Mouse (Mus musculus) layer of hippocampus, postnatal 25 days (tissue): ENCODE data around the gene Fam81a. TPM values are rescaled to one million over a fixed set of nuclear protein-coding genes. Genes with fewer than 3 reads are reported as not detected.
A peak's percentile ranks its signal among the peaks of the same experiment; 100 is the strongest.

ENCODE experiments used
- DNase-seq, 2 experiments: peaks; one replicate each; pipeline ENCODE4 v3.0.0; 2022; ENCODE audit warnings: mixed read lengths in 2 of 2, low spot score in 1 of 2; ENCODE audit errors: extremely low spot score in 1 of 2
- total RNA-seq, 2 experiments: library from RNA; stranded (reverse); gene quantifications; 2 replicates each; pipeline ENCODE4 v1.2.3; 2021

Gene Fam81a
- total RNA-seq, 2 experiments from 2014 or later: 99.7 to 101 TPM

DNA sequence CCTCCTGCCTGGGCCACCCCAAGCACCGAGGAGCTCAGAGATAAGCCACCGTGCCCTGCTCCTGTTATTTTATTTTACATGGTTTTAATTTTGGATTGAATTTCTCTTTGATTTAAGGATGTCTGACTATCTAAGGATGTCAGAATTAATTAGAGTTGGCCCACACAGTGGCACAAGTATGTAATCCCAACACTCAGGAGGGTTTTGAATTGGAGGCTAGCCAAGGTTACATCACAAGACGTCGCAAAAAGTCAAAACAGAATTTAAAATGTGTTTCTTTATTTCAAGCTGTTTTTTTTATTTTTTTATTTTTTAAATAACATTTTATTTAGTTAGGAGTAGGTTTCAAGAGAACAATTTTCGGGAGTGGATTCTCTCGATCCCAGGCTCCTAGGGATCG lies 31.5 kb downstream of the Fam81a start:
- no peak for DNase-seq

DNA sequence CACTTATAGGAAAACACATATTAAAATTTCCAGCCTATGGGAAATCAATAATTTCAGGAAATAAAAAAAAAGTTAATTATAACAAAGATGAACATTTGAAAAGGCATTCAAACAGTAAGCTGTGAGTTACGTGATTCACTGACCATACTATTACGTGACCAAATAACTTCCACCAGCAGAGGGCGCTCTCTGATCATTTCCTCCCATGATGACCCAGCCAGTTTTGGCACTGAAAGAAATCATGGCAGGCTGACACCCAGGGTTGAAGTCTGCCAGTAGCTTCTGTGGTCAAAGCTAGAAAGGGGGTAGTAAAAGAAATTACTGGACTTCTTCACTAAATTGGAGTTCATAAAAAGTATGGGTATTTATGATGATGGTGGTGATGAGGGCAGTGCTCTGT lies 33.1 kb downstream of the Fam81a start:
- DNase-seq: peak; percentile 84 to 97

DNA sequence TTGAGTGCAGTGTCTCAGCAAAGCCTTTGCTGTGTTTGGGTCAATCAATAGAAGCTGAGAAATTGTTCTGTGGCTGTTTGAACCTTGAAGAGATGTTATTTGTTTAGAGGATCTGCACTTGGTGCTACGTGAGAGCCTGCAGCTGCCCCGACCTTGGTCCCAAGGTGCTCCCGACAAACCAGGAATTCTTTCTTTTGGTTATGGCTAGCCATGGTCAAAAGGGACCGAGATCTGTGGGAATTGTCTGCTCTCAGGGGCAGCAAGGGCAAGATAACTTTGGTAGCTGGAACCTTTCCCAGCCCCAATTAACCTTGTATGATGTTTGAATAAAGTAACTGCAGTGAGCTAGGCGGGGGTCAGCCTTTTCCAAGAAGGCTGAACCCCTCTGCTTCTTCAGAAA lies 34.2 kb downstream of the Fam81a start:
- no peak for DNase-seq

DNA sequence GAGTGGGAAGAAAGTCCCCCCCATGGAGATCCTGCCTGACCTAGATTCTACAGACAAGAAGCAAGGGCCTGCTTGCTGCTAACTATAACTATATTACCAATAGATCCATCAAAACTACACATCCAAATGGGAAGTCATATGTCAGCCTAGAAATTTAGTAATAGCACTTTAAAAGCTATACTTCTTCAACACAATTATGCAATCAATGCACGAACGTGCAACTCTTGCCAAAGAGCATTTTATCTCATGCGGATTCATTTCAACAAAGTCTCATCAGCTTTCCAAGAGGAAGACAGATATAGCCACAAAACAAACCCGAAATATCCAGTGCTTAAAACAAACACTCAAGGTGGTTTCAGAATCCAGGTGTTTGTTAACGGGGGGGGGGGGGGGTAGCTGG lies 36.8 kb downstream of the Fam81a start:
- DNase-seq: no peak

DNA sequence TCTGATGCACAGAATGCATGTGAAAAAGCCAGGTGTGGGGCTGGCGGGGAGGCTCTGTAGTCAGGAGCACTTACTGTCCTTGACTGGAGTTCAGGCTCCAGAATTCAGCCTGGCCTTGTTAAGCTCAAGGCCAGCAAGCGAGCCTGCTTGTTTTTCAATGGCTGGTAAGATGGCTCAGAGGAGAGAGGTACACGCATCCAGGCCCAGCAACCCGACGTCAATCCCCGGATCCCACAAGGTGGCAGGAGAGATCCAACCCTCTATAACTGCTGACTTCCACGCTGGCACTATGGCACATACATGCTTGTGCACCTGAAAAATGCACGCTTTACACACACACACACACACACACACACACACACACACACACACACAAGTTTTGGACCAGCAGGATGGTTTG lies 39.3 kb downstream of the Fam81a start:
- no peak for DNase-seq

DNA sequence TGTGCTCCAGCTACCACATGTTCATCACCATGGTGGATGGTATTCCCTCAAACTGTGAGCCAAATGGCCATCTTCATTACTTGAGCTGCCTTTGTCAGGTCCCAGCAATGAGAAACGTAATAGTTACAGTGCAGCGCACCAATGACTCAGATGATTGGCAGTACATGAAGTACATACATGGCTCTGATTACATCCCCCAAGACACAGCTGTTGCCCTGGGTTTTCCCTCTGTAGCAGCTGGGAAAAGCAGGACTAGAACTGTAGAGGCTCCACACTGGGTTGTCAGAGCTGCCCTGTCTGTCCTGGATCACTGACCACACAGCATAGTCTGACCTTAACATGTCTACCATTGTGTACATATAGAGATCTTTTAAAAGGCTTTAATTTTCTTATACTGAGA lies 44.8 kb downstream of the Fam81a start:
- no peak for DNase-seq

DNA sequence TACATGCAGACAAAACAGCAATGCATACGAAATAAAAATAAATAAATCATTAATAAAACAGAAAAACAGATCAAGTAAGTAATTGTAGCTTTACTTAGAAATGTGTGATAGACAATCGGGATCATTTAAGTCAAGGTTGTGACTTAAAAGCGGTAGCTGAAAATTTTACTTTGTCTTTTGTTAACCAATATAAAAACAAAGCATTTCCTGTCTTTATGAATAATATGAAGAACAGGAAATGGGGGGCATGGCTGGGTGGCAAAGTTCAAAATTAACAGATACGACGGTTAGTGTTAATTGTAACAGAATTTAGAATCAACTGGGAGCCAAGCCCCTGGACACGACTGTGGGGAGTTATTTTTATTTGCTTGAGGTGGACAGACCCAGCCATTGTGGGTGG lies 47.3 kb downstream of the Fam81a start:
- DNase-seq: no peak

DNA sequence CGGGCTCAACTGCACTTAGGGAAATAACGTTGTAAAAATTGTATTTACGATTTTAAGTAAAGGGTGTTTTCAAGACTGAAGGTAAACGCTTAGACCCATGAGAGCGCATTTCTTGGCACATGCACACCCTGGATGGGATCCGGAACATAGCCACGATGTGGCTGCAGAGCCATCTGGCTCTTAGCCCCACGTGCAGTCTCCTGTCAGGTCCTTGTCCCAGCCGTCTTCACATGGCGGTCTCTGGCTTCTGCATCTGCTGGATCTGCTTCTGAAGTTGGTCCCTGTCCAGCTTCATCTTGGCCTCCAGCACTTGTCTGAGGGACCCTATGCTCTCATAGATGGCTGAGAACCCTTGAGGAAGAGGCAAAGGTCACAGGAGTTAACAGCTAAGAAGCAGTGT lies 51.8 kb downstream of the Fam81a start:
- DNase-seq: no peak

DNA sequence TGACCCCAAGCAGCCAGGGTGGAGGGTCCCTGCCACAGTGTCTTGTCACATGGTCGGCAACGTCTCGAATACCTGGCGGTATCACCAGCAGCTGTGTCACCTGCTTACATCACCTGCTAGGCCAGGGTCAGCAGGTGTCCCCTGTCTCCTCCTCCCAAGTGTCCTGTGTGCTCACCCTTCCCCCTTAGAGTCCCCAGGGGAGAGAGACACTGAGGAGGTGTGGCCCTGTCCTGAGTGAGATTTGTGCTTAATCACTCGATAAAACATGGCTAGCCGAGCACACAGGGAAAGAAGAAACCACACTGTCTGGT lies 53.6 kb downstream of the Fam81a start:
- DNase-seq: no peak

DNA sequence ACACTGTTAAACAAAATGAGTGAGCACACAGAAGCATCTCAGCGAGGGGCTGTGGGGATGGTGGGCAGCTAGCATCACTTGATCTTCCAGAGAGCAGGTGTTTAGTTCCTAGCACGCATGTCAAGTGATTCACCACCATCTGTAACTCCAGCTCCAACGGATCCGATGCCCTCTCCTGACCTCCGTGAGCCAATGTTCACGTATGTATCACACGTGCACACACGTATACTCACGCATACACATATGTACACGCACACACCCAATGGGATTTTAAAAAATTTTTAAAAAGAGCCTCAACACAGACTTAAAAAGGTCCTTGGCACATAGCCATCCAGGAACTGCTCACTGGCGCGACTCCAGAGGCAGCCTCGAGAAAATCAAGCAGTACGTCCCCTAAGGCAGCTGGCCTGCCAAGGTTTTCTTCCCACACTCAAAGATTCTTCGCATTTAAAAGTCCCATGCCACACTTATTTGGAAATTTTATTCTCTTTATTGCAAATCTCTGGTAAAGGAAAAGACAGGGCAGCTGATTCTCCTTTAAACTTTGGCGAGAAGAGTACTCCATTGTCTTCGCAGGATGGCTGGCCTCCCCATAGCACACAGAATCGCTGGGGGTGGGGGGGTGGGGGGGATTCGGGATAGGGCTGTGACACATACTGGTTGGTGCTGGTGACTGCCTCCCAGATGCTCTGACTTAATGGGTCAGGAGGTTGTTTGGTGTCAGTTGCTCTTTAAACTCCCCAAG lies 54.1 kb downstream of the Fam81a start:
- peak in 1 of 2 experiments; percentile 48 for DNase-seq

DNA sequence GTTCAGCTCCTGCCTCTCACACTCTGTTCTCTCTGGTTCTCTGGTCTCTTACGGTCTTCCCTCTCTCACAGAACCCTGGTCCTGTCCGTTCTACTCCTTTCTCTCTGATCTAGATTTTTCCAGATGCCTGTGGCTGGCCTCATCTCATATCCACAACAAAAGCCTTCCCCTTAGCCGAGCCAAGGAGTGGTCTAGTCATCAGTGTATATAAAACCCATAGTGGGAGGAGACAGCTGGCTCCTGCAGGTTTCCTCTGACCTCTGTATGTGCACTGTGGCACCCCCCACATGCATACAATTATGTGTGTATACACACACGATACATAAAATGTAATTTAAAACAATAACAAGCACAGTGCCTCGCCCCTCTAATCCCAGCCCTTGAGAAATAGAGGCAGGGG lies 55.0 kb downstream of the Fam81a start:
- no peak for DNase-seq

DNA sequence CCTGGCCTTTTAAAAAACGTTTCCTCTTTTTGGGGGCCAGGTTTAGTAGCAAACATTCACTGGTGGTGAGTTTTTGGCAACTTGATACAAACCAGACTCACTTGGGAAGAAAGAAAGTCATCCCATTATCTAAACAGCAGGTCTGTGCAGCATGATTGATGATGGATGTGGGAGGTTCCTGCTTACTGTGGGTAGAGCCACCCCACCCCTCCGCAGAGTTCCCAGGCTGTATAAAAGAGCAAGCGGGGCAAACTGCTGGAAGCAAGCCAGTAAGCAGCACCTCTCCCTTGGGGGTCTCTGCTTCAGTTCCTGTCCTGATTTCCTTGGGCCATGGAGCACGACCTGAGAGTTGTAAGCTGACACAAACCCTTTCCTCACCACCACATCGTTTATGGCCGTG lies 56.3 kb downstream of the Fam81a start:
- no peak for DNase-seq

DNA sequence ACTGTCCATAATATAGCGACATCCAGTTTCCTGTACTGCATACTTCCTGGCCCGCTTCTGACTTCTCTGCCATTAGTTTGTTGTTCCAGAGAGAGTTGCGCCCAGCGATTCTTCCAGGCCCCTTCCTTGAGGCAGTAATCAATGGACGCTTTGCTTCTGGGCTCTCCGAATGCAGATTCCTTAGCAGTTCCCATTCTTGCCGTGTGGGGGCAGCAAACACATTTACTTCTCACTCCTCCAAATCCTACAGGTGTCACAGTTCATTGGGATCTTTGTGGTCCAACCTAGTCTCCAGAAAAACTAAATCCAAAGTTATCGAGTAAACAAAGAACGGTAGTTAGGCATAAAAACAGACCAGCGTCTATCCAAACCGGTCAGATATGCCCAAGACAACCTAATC lies 58.3 kb downstream of the Fam81a start:
- peak; percentile 50 to 81 for DNase-seq

DNA sequence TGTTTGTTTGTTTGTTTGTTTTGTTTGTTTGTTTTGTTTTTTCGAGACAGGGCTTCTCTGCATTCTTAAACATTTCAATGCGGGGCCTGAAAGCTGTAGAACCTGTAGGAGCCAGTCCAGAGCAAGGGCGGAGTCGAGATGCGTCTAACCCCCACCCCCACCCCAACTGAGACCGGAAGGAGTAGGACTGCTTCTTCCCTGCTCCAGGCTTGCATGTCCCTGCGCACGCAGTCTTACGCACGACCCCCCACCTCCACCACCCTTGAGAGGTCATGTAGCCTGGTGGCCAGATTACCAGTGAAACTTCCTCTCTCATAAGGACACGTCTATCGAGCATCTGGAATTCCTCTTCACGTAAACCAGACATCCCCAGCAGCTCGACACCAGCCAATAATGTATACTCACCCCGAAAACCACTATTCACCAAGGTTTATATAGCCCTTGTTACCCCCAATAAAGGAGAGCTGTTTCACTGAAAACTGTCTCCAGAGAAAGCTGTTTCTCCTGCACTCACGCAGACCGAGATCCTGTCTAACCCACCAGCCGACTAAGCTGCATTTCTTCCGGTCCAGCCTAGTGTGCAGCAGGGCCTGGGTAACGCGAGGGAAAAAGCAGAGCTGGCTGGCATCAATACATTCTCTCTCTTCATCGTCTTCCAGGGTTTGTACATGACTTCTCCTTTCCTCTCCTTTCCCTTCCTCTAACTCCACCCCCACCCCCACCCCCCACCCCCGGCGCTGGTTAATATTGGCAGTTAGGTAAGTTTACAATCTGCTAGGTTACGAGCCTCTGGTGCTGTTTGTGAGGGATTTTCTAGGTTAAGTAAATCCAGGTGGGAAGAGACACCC lies 59.8 kb downstream of the Fam81a start:
- DNase-seq: no peak

DNA sequence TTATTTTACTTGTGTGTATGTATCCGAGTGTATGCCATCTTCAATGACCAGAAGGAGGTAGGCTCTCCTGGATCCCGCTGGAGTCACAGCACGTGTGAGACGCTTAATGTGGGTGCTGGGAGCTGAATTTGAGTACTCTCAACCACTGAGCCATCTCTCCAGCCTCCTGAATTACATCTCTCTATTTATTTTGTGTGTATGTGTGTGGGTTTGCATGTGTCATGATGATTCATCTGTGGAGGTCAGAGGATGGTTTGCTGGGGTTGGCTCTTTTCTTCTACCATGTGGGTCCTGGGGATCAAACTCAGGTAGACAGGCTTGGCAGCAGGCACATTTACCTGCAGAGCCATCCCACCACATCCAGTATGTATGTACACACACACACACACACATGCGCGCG lies 60.6 kb downstream of the Fam81a start:
- no peak for DNase-seq

DNA sequence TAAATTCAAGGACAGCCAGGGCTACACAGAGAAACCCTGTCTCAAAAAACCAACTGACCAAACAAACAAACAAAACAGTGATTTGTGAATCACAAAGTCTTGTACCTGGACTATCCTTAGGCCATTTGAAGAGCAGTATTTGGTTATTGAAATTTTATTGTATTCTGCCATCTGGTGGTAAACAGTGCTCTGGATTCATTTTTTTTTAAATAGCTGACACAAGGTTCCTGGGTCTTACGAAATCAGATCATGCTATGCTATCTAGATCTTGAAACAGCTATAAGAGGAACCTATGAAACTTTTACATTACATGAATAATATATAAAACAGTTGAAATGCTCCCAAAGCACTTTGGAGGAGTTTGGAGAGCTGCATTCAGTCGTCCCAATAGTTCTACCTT lies 61.4 kb downstream of the Fam81a start:
- DNase-seq: no peak

DNA sequence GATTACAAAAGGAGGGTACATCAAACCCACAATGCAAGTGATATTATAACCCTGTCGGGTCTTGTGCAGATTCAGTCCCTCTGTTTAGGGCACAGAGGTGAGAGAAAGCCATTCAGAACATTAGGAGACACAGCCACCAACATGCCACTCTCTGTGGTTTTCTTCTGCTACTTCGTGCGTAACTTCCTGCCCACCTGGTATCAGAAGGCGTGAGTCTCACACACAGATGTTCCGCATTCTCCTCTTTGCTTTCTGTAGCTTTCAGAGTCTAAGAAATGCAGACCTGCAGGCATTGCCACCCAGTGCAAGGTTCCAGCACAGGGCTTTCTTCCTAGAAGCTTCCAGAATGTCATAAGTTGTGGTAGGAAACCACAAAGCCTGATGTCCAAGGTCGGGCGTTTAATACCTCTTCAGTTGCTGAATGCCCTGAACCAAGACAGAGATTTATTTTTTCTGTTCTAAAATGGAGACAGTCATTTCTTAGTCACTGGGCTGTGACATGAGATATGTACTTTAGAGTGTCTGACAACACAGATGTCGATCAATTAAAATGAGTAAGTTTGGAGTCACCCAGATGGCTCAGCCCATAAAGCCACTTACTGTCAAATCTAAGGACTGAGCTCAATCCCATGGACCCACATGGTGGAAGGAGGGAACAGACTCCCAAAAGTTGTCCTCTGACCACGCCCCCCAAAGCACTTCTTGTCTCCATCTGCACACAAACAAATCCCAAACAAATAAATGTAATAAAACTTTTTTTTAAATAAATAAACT lies 62.1 kb downstream of the Fam81a start:
- no peak for DNase-seq

DNA sequence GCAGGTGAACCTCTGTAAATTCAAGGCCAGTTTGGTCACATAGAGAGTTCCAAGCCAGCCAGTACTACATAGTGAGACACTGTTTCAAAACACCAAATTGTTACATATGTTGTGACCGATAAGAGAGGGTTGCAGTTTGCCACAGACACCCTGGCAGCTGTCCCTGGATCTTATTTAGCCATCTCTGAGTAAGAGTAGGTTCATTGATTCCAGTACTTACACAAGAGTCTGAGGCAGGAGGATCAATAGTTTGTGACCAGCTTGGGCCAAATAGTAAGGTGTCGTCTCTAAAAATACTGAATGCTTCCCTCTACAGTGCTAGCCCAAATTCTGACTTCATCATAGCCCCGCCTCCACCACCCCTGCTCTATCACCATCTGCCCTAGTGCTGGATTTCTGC lies 64.3 kb downstream of the Fam81a start:
- no peak for DNase-seq

DNA sequence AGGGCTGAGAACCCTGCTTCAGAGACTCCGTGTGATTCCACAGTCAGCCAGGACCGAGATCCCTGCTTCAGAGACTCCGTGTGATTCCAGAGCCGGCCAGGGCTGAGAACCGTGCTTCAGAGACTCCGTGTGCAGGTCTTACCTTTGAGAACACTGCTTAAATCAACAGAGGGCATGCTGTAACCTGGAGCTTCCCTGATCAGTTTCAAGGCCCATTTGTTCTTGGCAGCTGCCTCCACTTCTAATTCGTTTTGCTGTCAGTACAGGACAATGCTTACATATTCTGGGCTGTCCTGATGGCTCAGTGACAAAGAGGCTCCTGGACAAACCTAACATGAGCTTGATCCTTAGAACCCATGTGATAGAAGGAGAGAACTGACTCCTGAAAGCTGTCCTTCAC lies 65.2 kb downstream of the Fam81a start:
- DNase-seq: no peak

DNA sequence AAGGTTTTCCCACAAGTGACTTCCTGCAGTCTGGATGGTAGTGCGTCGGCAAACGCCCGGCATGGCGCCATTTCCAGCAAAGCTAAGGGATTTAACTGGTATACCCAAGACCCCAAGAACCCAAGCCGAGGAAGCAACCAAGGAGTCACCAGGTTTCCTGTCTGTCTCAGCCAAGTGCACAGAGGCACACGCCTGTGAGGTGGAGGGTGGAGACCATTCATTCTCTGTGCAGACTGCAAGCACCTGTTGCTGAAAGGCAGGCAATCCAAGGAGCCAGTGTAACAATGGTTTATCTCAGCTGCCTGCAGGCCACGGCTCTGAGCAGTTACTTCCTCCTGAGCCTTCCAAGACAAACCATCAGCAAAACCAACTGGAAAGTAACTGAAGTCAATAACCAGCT lies 70.0 kb downstream of the Fam81a start:
- no peak for DNase-seq

DNA sequence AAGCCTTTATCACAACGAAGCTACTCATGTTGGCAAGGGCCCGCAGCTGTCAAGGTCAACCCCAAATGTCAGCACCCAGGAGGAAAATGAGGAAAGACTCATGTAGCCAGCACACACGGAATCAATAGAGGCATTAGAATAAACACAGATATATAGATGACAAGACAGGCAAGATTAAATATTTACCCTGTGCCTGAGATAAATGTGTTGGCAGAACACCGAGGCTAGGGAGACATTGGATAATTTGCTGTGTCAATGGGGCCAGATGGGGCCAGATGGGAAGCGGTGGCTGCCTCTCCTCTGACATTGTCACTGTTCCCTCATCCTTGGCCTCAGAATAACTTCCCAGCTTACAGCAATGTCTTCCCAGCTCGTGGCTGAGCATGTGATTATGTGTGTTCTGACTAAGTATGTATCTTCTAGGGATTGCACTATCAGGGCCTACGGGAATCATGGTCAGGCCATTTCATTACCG lies 72.4 kb downstream of the Fam81a start:
- no peak for DNase-seq
